Mouse (Mus musculus): Measurements from ENCODE around the gene Gcsh. TPM values are rescaled to one million over a fixed set of nuclear protein-coding genes. Genes with fewer than 3 reads are reported as not detected.
A peak's percentile ranks its signal among the peaks of the same experiment; 100 is the strongest.

Gcsh gene
- total and polyA plus RNA-seq, 3 experiments = 31.5 to 91.7 (median 66.4) TPM

GRCm38 (mm10) chr8:116980117-116980516, 13.2 kb downstream of the Gcsh start (continued):
- TF ChIP-seq TBP (conservative IDR thresholded peaks at IDR 0.05; ENCODE audit: low read depth, low read length) (no peak), RAD21 (IDR thresholded peaks at IDR 0.05; ENCODE audit: low read depth, low read length) (peak; percentile 68), ZKSCAN1 (IDR thresholded peaks at IDR 0.05; ENCODE audit: borderline replicate concordance, low read depth, low read length) (no peak), POLR2A (IDR thresholded peaks at IDR 0.05; ENCODE audit: low read depth, low read length) (no peak), NRF1 (IDR thresholded peaks at IDR 0.05; ENCODE audit: low read depth, low read length) (no peak), RCOR1 (conservative IDR thresholded peaks at IDR 0.05; ENCODE audit: low read depth, low read length) (no peak)

- Histone ChIP-seq H3K4me1 (ENCODE audit: control insufficient read depth in 1 of 2, insufficient read depth in 2 of 2) (peaks cover 2 to 17% of the 10 kb centered on the region in 2 experiments; a peak in 2 of 4 replicates), H3K36me3 (replicated peaks in 1 of 2; ENCODE audit: control insufficient read depth in 1 of 2, insufficient read depth in 1 of 2, low read length in 1 of 2) (peaks cover 4 to 19% of the 10 kb centered on the region in 2 experiments), H3K27me3 (replicated peaks) (no peaks in the 10 kb centered on the region), H3K79me2 (replicated peaks; ENCODE audit: control insufficient read depth, extremely low read depth, insufficient read depth, poor library complexity, severe bottlenecking) (no peaks in the 10 kb centered on the region), H3K27ac (ENCODE audit: insufficient read depth, low read depth) (no peak within 1 kb of the TSS), H3K9ac (ENCODE audit: insufficient read depth, low read depth) (no peak within 1 kb of the TSS; the same call in 1 of the 2 replicates), H3K9me3 (replicated peaks; ENCODE audit: low read length) (no peaks in the 10 kb centered on the region), H3K4me3 (replicated peaks in 1 of 3; ENCODE audit: low read depth in 2 of 3, low read length in 2 of 3, poor library complexity in 1 of 3) (peak within 1 kb of the TSS; percentile 60 to 80 (median 63)), H3K4me2 (ENCODE audit: insufficient read depth, low read depth, poor library complexity, severe bottlenecking) (peak within 1 kb of the TSS; percentile 99)
- in situ Hi-C loops (cut with MboI; ENCODE audit: low pct_ligation_motif_present, low pct_unique_long_range_greater_than_20kb, low sequenced_read_pairs) (no loop called here), dilution Hi-C loops (cut with MboI; ENCODE audit: extremely low pct_ligation_motif_present, extremely low pct_unique_long_range_greater_than_20kb, low sequenced_read_pairs) (no loop called here)
- TF ChIP-seq TCF12 (IDR thresholded peaks at IDR 0.05; ENCODE audit: low read depth, low read length) (peak; percentile 34; the same call in 1 of the 2 replicates), ZKSCAN1 (IDR thresholded peaks at IDR 0.05; ENCODE audit: borderline replicate concordance, low read depth, low read length) (no peak), GABPA (IDR thresholded peaks at IDR 0.05; ENCODE audit: insufficient replicate concordance, low read depth, low read length) (no peak), PAX5 (IDR thresholded peaks at IDR 0.05; ENCODE audit: low read length) (no peak), RCOR1 (conservative IDR thresholded peaks at IDR 0.05; ENCODE audit: low read depth, low read length) (no peak), MAX (IDR thresholded peaks at IDR 0.05; ENCODE audit: low read length) (peak; percentile 54; the same call in 1 of the 2 replicates), KAT2A (IDR thresholded peaks at IDR 0.05; ENCODE audit: insufficient replicate concordance, low read length) (no peak), MAZ (IDR thresholded peaks at IDR 0.05; ENCODE audit: low read depth, low read length) (peak; percentile 82; the same call in 1 of the 2 replicates), ZC3H11A (IDR thresholded peaks at IDR 0.05; ENCODE audit: low read depth, low read length) (no peak), ETS1 (conservative IDR thresholded peaks at IDR 0.05; ENCODE audit: low read depth, low read length) (no peak), E2F4 (IDR thresholded peaks at IDR 0.05; ENCODE audit: insufficient replicate concordance, low read depth, low read length) (no peak), CTCF (conservative IDR thresholded peaks at IDR 0.05 in 1 of 2, IDR thresholded peaks at IDR 0.05 in 1 of 2; ENCODE audit: low read depth in 2 of 2, low read length in 2 of 2) (peak in 1 of 2 experiments; percentile 37; a peak in 1 of 4 replicates), EP300 (IDR thresholded peaks at IDR 0.05; ENCODE audit: low read length) (no peak), HCFC1 (IDR thresholded peaks at IDR 0.05; ENCODE audit: low read depth, low read length) (peak; percentile 73), NRF1 (IDR thresholded peaks at IDR 0.05; ENCODE audit: low read depth, low read length) (no peak; the same call in 1 of the 2 replicates), POLR2AphosphoS2 (IDR thresholded peaks at IDR 0.05; ENCODE audit: low read depth, low read length) (no peak), MXI1 (IDR thresholded peaks at IDR 0.05; ENCODE audit: low read depth, low read length) (peak; percentile 98), TBP (conservative IDR thresholded peaks at IDR 0.05; ENCODE audit: low read depth, low read length) (no peak), RAD21 (IDR thresholded peaks at IDR 0.05; ENCODE audit: low read depth, low read length) (peak; percentile 34), JUN (IDR thresholded peaks at IDR 0.05; ENCODE audit: insufficient read depth, low read depth, low read length) (no peak), BHLHE40 (IDR thresholded peaks at IDR 0.05; ENCODE audit: low read depth, low read length) (no peak), SIN3A (IDR thresholded peaks at IDR 0.05; ENCODE audit: low read length) (peak; percentile 99), MAFK (IDR thresholded peaks at IDR 0.05; ENCODE audit: insufficient replicate concordance, low read length) (no peak), SMC3 (IDR thresholded peaks at IDR 0.05; ENCODE audit: low read depth, low read length) (no peak), CHD2 (IDR thresholded peaks at IDR 0.05; ENCODE audit: low read length) (no peak), POLR2A (IDR thresholded peaks at IDR 0.05; ENCODE audit: low read depth, low read length) (no peak), JUND (conservative IDR thresholded peaks at IDR 0.05; ENCODE audit: low read depth, low read length) (no peak), CHD1 (IDR thresholded peaks at IDR 0.05; ENCODE audit: low read depth, low read length) (no peak), ELF1 (IDR thresholded peaks at IDR 0.05; ENCODE audit: low read depth, low read length) (peak; percentile 81), MEF2A (IDR thresholded peaks at IDR 0.05; ENCODE audit: borderline replicate concordance, low read depth, low read length) (no peak)
- peak; percentile 98 for DNase-seq (ENCODE audit: extremely low read depth)
Measured at GRCm38 (mm10) chr8:116978631-116979256, 14.6 kb downstream of the Gcsh start, which contains the start of gene 1700030J22Rik. Gene 1700030J22Rik (minus strand): TSS chr8:116978959.
